Mouse (Mus musculus) midbrain, embryonic 13.5 days (tissue): ENCODE results near the gene Mllt3. TPM values are rescaled to one million over a fixed set of nuclear protein-coding genes. Genes with fewer than 3 reads are reported as not detected.

Experiments
- ATAC-seq: fragments of 200-750 bp; cut with Nextera tagmentation; 2 replicates; pipeline ENCODE4 v1.8.0; 2017; ENCODE audit warnings: mild to moderate bottlenecking, moderate TSS enrichment, moderate library complexity
- H3K27ac ChIP-seq: fragments of 300-500 bp; sonication (generic); 2 replicates; pipeline ENCODE4 v1.5.1; 2015; ENCODE audit warnings: inconsistent platforms, mild to moderate bottlenecking, moderate library complexity
- H3K27me3 ChIP-seq: fragments of 300-500 bp; sonication (generic); 2 replicates; pipeline ENCODE4 v1.6.1; 2015; ENCODE audit warnings: mild to moderate bottlenecking, inconsistent platforms
- H3K36me3 ChIP-seq: fragments of 300-500 bp; sonication (generic); 2 replicates; pipeline ENCODE4 v1.6.1; 2015; ENCODE audit warnings: mild to moderate bottlenecking, inconsistent platforms
- H3K4me1 ChIP-seq: fragments of 300-500 bp; sonication (generic); replicated peaks from 2 replicates; pipeline ENCODE4 v1.6.1; 2015; ENCODE audit warnings: inconsistent platforms
- H3K4me2 ChIP-seq: fragments of 300-500 bp; sonication (generic); replicated peaks from 2 replicates; pipeline ENCODE4 v1.6.1; 2015; ENCODE audit warnings: moderate library complexity, mild to moderate bottlenecking, inconsistent platforms
- H3K4me3 ChIP-seq: fragments of 300-500 bp; sonication (generic); replicated peaks from 2 replicates; pipeline ENCODE4 v1.5.1; 2015; ENCODE audit warnings: mild to moderate bottlenecking, inconsistent platforms
- H3K9ac ChIP-seq: fragments of 300-500 bp; sonication (generic); replicated peaks from 2 replicates; pipeline ENCODE4 v1.6.1; 2015; ENCODE audit warnings: mild to moderate bottlenecking, inconsistent platforms
- H3K9me3 ChIP-seq: fragments of 300-500 bp; sonication (generic); 2 replicates; pipeline ENCODE4 v1.6.1; 2016; ENCODE audit warnings: mild to moderate bottlenecking, inconsistent platforms
- WGBS: fragments of 180-500 bp; shearing (Covaris S2); methylation state at CpG from one replicate; pipeline ENCODE4 v1.1.7; 2015; 5-methylcytosine and 5-hydroxymethylcytosine counted together
- polyA plus RNA-seq: library from polyadenylated mRNA; unstranded; fragments of >200 nt; fragmentation: Nextera tagmentation; extraction: Ambion mirVana; gene quantifications from 2 replicates; pipeline ENCODE4 v1.2.1, GENCODE M21; 2015

Gene Mllt3
- polyA plus RNA-seq, 1 experiment from 2014 or later, result 115 TPM

GRCm38 (mm10) chr4:87783809-87784208 is 249.4 kb downstream of the Mllt3 start:
- H3K27me3 ChIP-seq, result no peaks in the 10 kb centered on the region
- no peak for ATAC-seq
- peaks cover 22% of the 10 kb centered on the region for H3K4me1 ChIP-seq
- 0 out of 2 replicates have a peak overlapping the region, but pooled peaks have one; percentile 20 for H3K9ac ChIP-seq
- no peaks in the 10 kb centered on the region for H3K9me3 ChIP-seq
- H3K4me2 ChIP-seq, result no peak overlapping the region
- 73% methylated on average over 2 of the region's 2 CpGs for WGBS
- no peak overlapping the region for H3K4me3 ChIP-seq
- no peak overlapping the region; the same call in 1 of the 2 replicates for H3K27ac ChIP-seq
- peaks cover 15% of the 10 kb centered on the region for H3K36me3 ChIP-seq

- H3K4me2 ChIP-seq, result no peak overlapping the region
- peaks cover 21% of the 10 kb centered on the region for H3K36me3 ChIP-seq
- no peak overlapping the region for H3K4me3 ChIP-seq
- no peaks in the 10 kb centered on the region for H3K9me3 ChIP-seq
- H3K4me1 ChIP-seq, result peaks cover 22% of the 10 kb centered on the region
- WGBS, result 95% methylated on average over 5 of the region's 5 CpGs
- no peaks in the 10 kb centered on the region for H3K27me3 ChIP-seq
- no peak for ATAC-seq
- H3K27ac ChIP-seq, result no peak overlapping the region
- H3K9ac ChIP-seq, result no peak overlapping the region
These were observed 251.2 kb downstream of the Mllt3 start for GRCm38 (mm10) chr4:87781971-87782370.

- H3K4me2 ChIP-seq, result no peak overlapping the region
- H3K27me3 ChIP-seq, result no peaks in the 10 kb centered on the region
- H3K9me3 ChIP-seq, result no peaks in the 10 kb centered on the region
- H3K36me3 ChIP-seq, result peaks cover 22% of the 10 kb centered on the region
- H3K4me3 ChIP-seq, result no peak overlapping the region
- whole genome bisulfite sequencing, result 94% methylated on average over 2 of the region's 2 CpGs
- no peak overlapping the region for H3K9ac ChIP-seq
- H3K4me1 ChIP-seq, result no peaks in the 10 kb centered on the region
- ATAC-seq, result no peak
- no peak overlapping the region for H3K27ac ChIP-seq
These were observed 257.4 kb downstream of the Mllt3 start for GRCm38 (mm10) chr4:87775721-87776120.

DNA sequence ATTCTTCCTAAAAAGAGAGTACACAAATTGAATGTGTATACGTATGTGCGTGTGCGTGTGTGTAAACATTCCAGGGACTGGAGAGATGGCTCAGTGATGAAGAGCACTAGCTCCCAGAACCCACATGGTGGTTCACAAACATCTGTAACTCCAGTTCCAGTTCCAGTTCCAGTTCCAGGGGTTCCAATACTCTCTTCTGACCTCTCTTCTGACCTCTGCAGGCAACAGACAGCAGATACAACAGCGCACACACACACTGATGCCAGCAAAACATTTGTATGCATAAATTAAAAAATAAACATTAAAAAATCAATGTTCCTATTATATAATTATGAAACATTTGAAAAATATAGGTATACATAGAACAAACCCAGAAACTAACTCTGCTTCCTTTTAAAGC is 258.6 kb downstream of the Mllt3 start:
- Histone ChIP-seq H3K9ac (no peak overlapping the region), H3K9me3 (no peaks in the 10 kb centered on the region), H3K4me2 (no peak overlapping the region), H3K4me1 (no peaks in the 10 kb centered on the region), H3K36me3 (peaks cover 22% of the 10 kb centered on the region), H3K27ac (no peak overlapping the region), H3K4me3 (no peak overlapping the region), H3K27me3 (no peaks in the 10 kb centered on the region)
- ATAC-seq, result no peak
- WGBS, result 96% methylated on average over 4 of the region's 4 CpGs

DNA sequence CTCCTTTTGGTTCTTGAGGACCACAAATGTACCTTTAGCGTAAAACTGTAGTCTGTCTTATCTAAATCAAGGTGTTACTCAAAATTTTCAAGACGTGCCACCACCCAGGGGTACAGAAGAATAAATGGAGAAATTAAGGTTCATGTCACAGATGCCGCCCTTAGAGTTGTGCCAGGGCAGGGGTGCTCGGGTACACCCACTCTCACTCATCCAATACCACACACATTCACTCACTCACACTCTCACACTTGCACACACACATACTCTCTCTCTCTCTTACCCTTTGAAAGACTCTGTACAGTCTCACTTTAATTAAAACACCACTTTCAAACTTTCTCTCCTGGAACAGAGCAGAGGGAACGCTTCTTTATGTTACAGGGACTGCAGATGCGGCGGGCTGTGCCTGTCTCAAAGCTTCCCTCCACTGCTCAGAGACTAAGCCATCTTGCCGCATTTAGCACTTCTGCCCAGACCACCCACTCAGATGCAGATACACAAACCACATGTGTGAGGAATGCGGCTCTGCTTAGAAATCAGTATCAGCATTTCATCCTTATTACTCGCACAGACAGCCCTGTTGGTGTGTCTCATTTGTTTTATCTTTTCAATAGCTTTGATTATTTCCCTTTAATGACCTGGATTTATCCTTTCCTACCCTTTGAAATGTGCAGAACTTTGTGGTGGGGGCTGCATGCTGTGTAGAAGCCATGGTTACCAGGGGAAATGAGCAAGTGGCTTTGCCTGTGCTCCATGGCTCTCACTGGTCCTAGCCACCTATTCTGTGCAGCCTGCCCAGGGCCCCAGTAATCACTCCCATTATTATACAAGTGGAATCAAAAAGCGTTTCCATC is 265.2 kb downstream of the Mllt3 start:
- Histone ChIP-seq H3K4me1 (peaks cover 15% of the 10 kb centered on the region), H3K36me3 (peaks cover under 1% of the 10 kb centered on the region; the same call in 1 of the 2 replicates), H3K27me3 (no peaks in the 10 kb centered on the region), H3K27ac (no peak overlapping the region), H3K4me2 (no peak overlapping the region), H3K9ac (no peak overlapping the region), H3K4me3 (no peak overlapping the region), H3K9me3 (no peaks in the 10 kb centered on the region)
- ATAC-seq, result peak; percentile 89
- 26% methylated on average over 11 of the region's 11 CpGs for WGBS

DNA sequence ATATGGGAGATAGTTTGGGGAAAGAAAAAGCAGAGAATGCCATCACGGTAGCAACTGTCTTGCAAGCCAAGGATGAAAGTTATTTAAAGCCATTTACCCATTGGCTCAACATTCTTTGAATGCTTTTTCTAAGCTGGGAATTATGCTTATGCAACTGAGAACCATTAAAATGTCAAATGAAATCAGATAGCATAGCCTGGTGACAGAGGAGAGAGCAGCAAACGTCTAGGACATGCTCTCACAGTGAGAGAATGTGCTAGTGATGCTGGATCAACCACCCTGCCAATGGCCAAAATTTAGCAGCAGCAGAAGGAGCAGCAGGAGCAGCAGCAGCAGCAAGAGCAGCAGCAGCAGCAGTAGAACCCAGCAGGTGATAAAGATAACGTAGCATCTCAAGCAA is 267.4 kb downstream of the Mllt3 start:
- no peak for ATAC-seq
- 64% methylated on average over 3 of the region's 3 CpGs for WGBS
- H3K9me3 ChIP-seq, result no peaks in the 10 kb centered on the region

DNA sequence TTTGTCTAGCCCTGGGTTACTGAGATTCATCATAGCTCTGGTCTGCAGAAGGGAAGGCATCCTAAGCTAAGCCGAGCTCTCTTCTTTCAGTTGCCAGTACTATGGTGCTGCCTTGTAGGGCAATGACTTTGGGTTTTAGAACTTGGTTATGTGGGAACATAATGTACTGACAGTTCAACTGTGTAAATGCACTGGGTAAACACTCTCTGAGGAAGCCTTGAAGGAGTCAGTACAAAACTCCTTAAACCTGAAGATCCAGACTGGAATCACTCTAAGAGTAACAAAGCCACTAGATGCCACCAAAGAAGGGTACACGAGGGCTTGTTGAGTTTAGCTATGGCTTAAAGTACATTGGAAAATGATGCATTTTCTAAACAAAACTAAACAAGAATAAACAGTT is 272.1 kb downstream of the Mllt3 start:
- Histone ChIP-seq H3K36me3 (no peaks in the 10 kb centered on the region), H3K27me3 (no peaks in the 10 kb centered on the region), H3K9ac (no peak overlapping the region), H3K4me1 (no peaks in the 10 kb centered on the region), H3K4me3 (no peak overlapping the region), H3K4me2 (no peak overlapping the region), H3K27ac (no peak overlapping the region), H3K9me3 (no peaks in the 10 kb centered on the region)
- no peak for ATAC-seq
- WGBS, result 78% methylated on average over 2 of the region's 2 CpGs

More for the DNA sequence above, 267.4 kb downstream of the Mllt3 start:
- Histone ChIP-seq H3K4me3 (no peak overlapping the region), H3K36me3 (no peaks in the 10 kb centered on the region), H3K9ac (no peak overlapping the region), H3K27ac (no peak overlapping the region), H3K27me3 (no peaks in the 10 kb centered on the region), H3K4me2 (no peak overlapping the region), H3K4me1 (peaks cover 15% of the 10 kb centered on the region)

GRCm38 (mm10) chr4:87760297-87760696 is 272.9 kb downstream of the Mllt3 start:
- ATAC-seq, result no peak

GRCm38 (mm10) chr4:87759625-87760024 is 273.5 kb downstream of the Mllt3 start:
- WGBS, result 82% methylated on average over 2 of the region's 2 CpGs
- H3K36me3 ChIP-seq, result no peaks in the 10 kb centered on the region
- no peaks in the 10 kb centered on the region for H3K9me3 ChIP-seq
- H3K27ac ChIP-seq, result no peak overlapping the region
- no peaks in the 10 kb centered on the region for H3K4me1 ChIP-seq
- no peak overlapping the region for H3K4me3 ChIP-seq
- ATAC-seq, result no peak
- no peaks in the 10 kb centered on the region for H3K27me3 ChIP-seq
- no peak overlapping the region for H3K4me2 ChIP-seq
- no peak overlapping the region for H3K9ac ChIP-seq

More at GRCm38 (mm10) chr4:87760297-87760696, 272.9 kb downstream of the Mllt3 start:
- H3K4me3 ChIP-seq, result no peak overlapping the region
- H3K36me3 ChIP-seq, result no peaks in the 10 kb centered on the region
- H3K9ac ChIP-seq, result no peak overlapping the region
- no peaks in the 10 kb centered on the region for H3K9me3 ChIP-seq
- no peak overlapping the region for H3K4me2 ChIP-seq
- no peaks in the 10 kb centered on the region for H3K27me3 ChIP-seq
- no peak overlapping the region for H3K27ac ChIP-seq
- H3K4me1 ChIP-seq, result no peaks in the 10 kb centered on the region
- 92% methylated on average over 1 of the region's 1 CpGs for WGBS

DNA sequence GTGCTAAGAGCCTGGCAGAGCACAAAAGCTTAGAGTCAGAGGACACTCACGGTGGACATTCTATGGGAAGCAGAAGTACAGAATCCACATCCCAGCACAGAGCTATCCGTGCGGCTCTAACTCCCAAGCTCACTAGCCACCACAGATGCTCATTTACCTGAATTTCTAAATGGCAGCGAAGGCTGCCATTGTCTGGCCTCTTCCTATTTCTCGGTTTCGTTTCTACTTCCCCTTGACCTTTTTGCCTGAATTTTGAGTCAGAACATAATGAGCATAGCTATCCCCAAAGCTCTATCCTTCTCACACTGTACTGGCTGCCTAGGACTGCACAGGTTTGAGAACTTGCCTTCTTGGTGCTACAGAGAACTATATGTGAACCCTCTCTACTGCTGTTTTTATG is 274.1 kb downstream of the Mllt3 start:
- H3K27ac ChIP-seq, result no peak overlapping the region
- H3K36me3 ChIP-seq, result no peaks in the 10 kb centered on the region
- H3K4me1 ChIP-seq, result no peaks in the 10 kb centered on the region
- ATAC-seq, result no peak
- H3K27me3 ChIP-seq, result no peaks in the 10 kb centered on the region
- no peaks in the 10 kb centered on the region for H3K9me3 ChIP-seq
- H3K4me3 ChIP-seq, result no peak overlapping the region
- no peak overlapping the region for H3K4me2 ChIP-seq
- WGBS, result 93% methylated on average over 6 of the region's 6 CpGs
- H3K9ac ChIP-seq, result no peak overlapping the region

- no peaks in the 10 kb centered on the region for H3K9me3 ChIP-seq
These were observed 281.7 kb downstream of the Mllt3 start for GRCm38 (mm10) chr4:87751515-87751864.

DNA sequence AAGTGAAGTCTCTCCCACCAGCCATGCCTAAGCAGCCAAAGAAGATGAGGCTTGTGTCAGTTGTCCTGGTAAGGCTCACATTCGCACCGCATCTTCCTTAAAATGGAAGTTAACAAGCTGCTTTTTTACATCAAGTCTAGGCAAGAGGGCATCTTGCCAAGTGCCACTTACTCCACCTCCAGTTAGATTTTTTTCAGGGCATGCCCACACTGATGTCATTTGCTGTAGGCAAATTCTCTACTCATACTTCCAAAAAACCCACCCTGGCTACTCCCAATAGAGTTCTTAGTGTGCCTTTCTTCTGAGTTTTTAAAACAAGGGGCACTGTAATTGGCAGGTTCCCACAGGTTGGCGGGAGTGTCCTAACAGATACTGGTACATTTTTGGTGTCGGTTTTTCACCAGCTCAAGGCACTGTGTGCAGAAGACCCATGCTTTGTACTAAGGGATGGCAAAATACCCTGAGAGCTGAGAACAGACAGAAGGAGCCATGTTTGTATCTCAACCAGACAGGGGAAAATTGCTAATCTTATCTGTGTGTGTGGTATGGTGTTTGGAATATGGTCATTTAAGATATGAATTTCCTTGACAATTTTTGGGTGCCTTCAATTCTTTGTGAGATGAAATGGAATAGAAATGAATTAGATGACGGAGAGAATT is 282.2 kb downstream of the Mllt3 start:
- peaks cover 8% of the 10 kb centered on the region; the same call in 1 of the 2 replicates for H3K4me1 ChIP-seq
- H3K36me3 ChIP-seq, result no peaks in the 10 kb centered on the region
- H3K9me3 ChIP-seq, result no peaks in the 10 kb centered on the region
- H3K27me3 ChIP-seq, result peaks cover 3% of the 10 kb centered on the region; the same call in 1 of the 2 replicates
- H3K27ac ChIP-seq, result no peak overlapping the region
- 91% methylated on average over 5 of the region's 5 CpGs for WGBS
- no peak overlapping the region for H3K4me3 ChIP-seq
- no peak for ATAC-seq
- H3K9ac ChIP-seq, result no peak overlapping the region
- H3K4me2 ChIP-seq, result no peak overlapping the region

More at GRCm38 (mm10) chr4:87751515-87751864, 281.7 kb downstream of the Mllt3 start:
- 95% methylated on average over 2 of the region's 2 CpGs for WGBS
- no peak overlapping the region for H3K4me2 ChIP-seq
- peaks cover 8% of the 10 kb centered on the region; the same call in 1 of the 2 replicates for H3K4me1 ChIP-seq
- no peak overlapping the region for H3K27ac ChIP-seq
- no peak overlapping the region for H3K4me3 ChIP-seq
- peaks cover 3% of the 10 kb centered on the region; the same call in 1 of the 2 replicates for H3K27me3 ChIP-seq
- no peak for ATAC-seq
- H3K36me3 ChIP-seq, result no peaks in the 10 kb centered on the region
- H3K9ac ChIP-seq, result no peak overlapping the region
